Mouse (Mus musculus) intestine, postnatal 0 days (tissue): ENCODE measurements around the gene Smg5. TPM values are rescaled to one million over a fixed set of nuclear protein-coding genes. Genes with fewer than 3 reads are reported as not detected.

Experiments
- ATAC-seq: fragments of 200-750 bp; cut with Nextera tagmentation; 2 replicates; pipeline ENCODE4 v1.8.0; 2017; ENCODE audit warnings: mild to moderate bottlenecking, moderate TSS enrichment, moderate library complexity
- H3K27ac ChIP-seq: fragments of 300-500 bp; sonication (generic); 2 replicates; pipeline ENCODE4 v1.5.1; 2014; ENCODE audit warnings: mild to moderate bottlenecking, low read depth, low read length, moderate library complexity
- H3K27me3 ChIP-seq: fragments of 300-500 bp; sonication (generic); replicated peaks from 2 replicates; pipeline ENCODE4 v1.6.1; 2014; ENCODE audit warnings: low read length, mixed read lengths; ENCODE audit not compliant: control insufficient read depth, insufficient read depth
- H3K36me3 ChIP-seq: fragments of 300-500 bp; sonication (generic); 2 replicates; pipeline ENCODE4 v1.6.1; 2014; ENCODE audit warnings: mild to moderate bottlenecking, moderate library complexity; ENCODE audit not compliant: control insufficient read depth, insufficient read depth
- H3K4me1 ChIP-seq: fragments of 300-500 bp; sonication (generic); replicated peaks from 2 replicates; pipeline ENCODE4 v1.6.1; 2014; ENCODE audit warnings: antibody characterized with exemption, low read length, mixed read lengths; ENCODE audit not compliant: control insufficient read depth, insufficient read depth
- H3K4me2 ChIP-seq: fragments of 300-500 bp; sonication (generic); replicated peaks from 2 replicates; pipeline ENCODE4 v1.6.1; 2014; ENCODE audit warnings: low read depth, mild to moderate bottlenecking, moderate library complexity
- H3K4me3 ChIP-seq: fragments of 300-500 bp; sonication (generic); 2 replicates; pipeline ENCODE4 v1.5.1; 2014; ENCODE audit warnings: low read depth, low read length
- H3K9ac ChIP-seq: fragments of 300-500 bp; sonication (generic); 2 replicates; pipeline ENCODE4 v1.6.1; 2014; ENCODE audit warnings: mild to moderate bottlenecking, low read depth, low read length
- H3K9me3 ChIP-seq: fragments of 300-500 bp; sonication (generic); 2 replicates; pipeline ENCODE4 v1.6.1; 2016; ENCODE audit warnings: mixed run types; ENCODE audit not compliant: control insufficient read depth
- CTCF ChIP-seq: sonication (generic); IDR thresholded peaks from 2 replicates; pipeline ENCODE4 v1.5.1; 2016; ENCODE audit warnings: low read depth, mild to moderate bottlenecking, control low read depth, antibody characterized with exemption, moderate library complexity
- WGBS: fragments of 180-500 bp; shearing (Covaris S2); extraction: QIAGEN DNeasy Blood & Tissue Kit; methylation state at CpG from one replicate; pipeline ENCODE4 v1.1.7; 2014; 5-methylcytosine and 5-hydroxymethylcytosine counted together
- polyA plus RNA-seq: library from polyadenylated mRNA; unstranded; fragments of >200 nt; fragmentation: Nextera tagmentation; extraction: Ambion mirVana; gene quantifications from 2 replicates; pipeline ENCODE4 v1.2.1, GENCODE M21; 2015

Smg5 gene
- polyA plus RNA-seq, 1 experiment from 2014 or later = 12.6 TPM

DNA sequence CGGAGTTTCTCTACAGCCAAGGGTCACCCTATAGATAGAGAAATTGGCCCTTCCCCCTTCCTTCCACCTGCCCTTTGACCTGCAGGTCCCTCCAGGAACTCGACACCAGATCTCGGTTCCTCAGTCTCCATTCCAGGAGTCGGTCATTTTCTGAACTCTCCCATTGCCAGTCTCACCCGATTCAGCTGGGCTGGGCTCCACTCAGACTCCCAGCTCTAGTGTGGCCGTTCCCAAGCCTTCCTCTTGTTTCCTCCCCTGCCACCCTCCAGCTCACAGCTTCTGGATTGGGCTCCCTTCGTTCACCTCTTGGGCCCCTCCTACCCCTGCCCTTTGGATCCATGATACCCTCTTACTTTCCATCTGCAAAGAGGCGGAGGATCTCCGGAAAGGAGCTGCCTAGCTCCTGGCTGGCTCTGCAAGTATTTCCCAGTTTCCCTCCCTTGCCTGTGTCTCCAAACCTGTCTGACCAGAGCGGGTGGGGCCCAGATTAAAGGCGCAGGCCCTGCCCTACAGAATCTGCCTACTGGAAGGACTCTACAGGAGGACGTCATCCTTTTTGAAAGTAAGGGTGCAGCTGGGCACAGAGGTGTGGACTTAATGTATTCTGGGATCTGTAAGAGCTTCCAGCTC, 1.9 kb upstream of the Smg5 start:
- H3K27me3 ChIP-seq = no peaks in the 10 kb centered on the region
- no peak for TF ChIP-seq CTCF
- H3K36me3 ChIP-seq = peaks cover 7% of the 10 kb centered on the region
- no peaks in the 10 kb centered on the region for H3K4me1 ChIP-seq
- peak; percentile 68 for ATAC-seq
- H3K9me3 ChIP-seq = no peaks in the 10 kb centered on the region
- peak overlapping the region; percentile 71 for H3K4me2 ChIP-seq
- H3K9ac ChIP-seq = peak overlapping the region; percentile 24; the same call in 1 of the 2 replicates
- H3K4me3 ChIP-seq = peak overlapping the region; percentile 86
- peak overlapping the region; percentile 84 for H3K27ac ChIP-seq
- 24% methylated on average over 12 of the region's 12 CpGs for WGBS

DNA sequence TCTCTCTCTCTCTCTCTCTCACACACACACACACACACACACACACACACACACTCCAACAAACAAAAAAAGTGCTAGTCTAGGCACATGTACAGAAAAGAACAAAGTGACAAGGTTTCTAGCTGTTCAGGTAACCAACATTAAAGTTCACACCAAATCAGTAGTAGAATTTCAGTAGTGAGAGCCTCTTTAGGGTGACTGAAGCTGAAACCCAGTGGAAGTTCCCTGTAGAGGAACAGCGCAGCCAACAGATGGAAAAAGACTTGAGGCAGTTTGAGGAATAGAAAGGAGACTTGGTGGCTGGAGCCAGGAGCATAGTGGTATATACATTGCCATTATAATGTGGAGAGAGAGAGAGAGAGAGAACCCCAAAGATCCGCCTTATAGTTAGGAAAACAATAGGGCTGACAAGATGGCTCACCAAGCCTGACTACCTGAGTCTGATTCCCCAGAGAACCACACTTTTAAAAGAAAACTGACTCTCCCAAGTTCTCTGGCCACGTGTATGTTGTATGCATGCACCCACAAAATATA, 1.1 kb upstream of the Smg5 start:
- H3K4me1 ChIP-seq = no peaks in the 10 kb centered on the region
- ATAC-seq = no peak
- H3K27me3 ChIP-seq = no peaks in the 10 kb centered on the region
- H3K27ac ChIP-seq = peak overlapping the region; percentile 88
- peak overlapping the region; percentile 84 for H3K9ac ChIP-seq
- H3K9me3 ChIP-seq = no peaks in the 10 kb centered on the region
- peak overlapping the region; percentile 86 for H3K4me3 ChIP-seq
- peak overlapping the region; percentile 71 for H3K4me2 ChIP-seq
- no peaks in the 10 kb centered on the region; the same call in 1 of the 2 replicates for H3K36me3 ChIP-seq
- WGBS = 26% methylated on average over 3 of the region's 3 CpGs
- TF ChIP-seq CTCF = no peak

DNA sequence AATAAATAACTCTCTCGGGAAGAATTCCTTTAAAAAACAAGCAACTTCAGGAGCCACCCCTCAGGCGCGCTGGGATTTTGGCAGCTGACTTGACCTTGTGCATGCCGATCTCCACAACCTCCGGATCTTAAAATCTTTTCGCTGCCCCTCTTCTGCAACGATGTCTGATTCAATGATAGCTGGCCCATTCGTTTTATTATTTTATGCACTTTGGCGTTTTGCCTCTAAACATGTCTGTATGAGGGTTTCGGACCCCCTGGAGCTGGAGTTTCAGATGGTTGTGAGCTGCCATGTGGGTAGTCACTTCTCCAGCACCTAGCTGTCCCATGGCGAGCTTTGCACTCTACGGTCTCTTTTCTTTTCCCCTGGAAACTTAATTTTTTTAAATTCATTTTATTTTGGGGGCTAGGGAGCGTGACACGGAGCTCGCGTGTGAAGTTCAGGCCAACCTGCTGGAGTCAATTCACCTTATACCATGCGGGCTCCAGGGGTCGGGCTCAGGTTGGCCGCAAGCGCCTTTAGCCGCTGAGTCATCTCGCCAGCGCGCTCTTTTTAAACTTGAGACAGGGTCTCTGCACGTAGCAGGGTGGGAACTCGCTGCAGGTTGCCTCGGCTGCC, 515 bp upstream of the Smg5 start:
- Histone ChIP-seq H3K4me1 (no peaks in the 10 kb centered on the region), H3K9me3 (no peaks in the 10 kb centered on the region)
- no peak for TF ChIP-seq CTCF

DNA sequence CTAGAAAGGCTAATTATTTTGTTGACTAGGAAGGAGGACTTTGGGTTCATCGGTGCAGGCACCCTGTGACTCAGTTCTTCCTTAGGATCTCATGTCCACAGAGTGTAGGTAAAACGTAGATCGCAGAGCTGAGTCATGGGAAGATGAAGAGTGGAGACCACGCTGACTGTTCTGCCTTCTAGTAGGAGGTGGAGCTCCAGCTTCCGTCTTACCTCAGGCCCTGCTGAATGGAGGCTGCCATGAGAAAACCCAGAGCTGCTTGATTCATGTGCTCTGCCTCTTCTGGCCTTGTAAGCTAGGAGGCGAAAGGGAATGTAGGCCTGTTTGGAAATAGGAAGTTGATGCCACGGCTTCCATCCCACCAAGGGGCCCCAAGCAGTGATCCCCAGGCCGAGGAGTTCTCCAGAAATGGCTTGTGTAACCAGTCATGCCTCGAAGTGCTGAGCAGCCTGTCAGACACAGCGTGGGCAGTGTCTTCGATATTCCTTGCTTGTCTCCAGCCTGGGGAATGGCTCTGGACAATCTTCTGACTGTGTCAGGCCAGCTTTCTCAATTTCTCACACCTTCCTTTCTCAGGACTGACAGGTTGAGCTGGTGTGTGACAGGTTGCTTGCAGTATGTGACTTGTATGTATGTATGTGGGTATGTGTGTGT, 1.4 kb downstream of the Smg5 start:
- H3K4me1 ChIP-seq = no peaks in the 10 kb centered on the region
- no peak overlapping the region for H3K9ac ChIP-seq
- 47% methylated on average over 11 of the region's 11 CpGs for WGBS
- TF ChIP-seq CTCF = no peak
- H3K4me3 ChIP-seq = peak overlapping the region; percentile 86
- H3K36me3 ChIP-seq = peaks cover 15% of the 10 kb centered on the region
- H3K27ac ChIP-seq = no peak overlapping the region; the same call in 1 of the 2 replicates
- H3K27me3 ChIP-seq = no peaks in the 10 kb centered on the region
- peak overlapping the region; percentile 71 for H3K4me2 ChIP-seq
- no peaks in the 10 kb centered on the region for H3K9me3 ChIP-seq
- no peak for ATAC-seq

More for the DNA sequence above, 515 bp upstream of the Smg5 start:
- peak overlapping the region; percentile 88 for H3K27ac ChIP-seq
- peaks cover under 1% of the 10 kb centered on the region; the same call in 1 of the 2 replicates for H3K36me3 ChIP-seq
- ATAC-seq = peak; percentile 14; the same call in 1 of the 2 replicates
- peak overlapping the region; percentile 71 for H3K4me2 ChIP-seq
- peak overlapping the region; percentile 86 for H3K4me3 ChIP-seq
- under 1% methylated on average over 27 of the region's 27 CpGs for WGBS
- H3K27me3 ChIP-seq = no peaks in the 10 kb centered on the region
- H3K9ac ChIP-seq = peak overlapping the region; percentile 84

DNA sequence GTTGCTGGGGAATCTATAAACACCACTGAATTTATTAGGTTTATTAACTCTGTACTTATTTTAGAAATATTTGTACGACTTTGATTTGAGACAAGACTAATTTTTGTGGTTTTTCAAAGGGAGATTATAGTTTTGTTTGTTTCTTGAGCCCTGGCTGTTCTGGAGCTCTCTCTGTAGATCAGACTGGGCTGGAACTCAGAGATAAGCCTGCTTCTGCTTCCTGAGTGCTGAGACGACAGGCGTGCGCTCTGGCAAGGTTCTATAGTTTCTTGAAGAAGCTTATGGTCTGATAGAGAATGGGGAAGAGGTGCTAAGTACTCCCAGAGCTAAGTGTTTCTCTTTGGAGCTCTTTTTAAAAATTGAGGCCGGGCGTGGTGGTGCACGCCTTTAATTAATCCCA, 2.3 kb downstream of the Smg5 start:
- Histone ChIP-seq H3K9ac (no peak overlapping the region), H3K9me3 (no peaks in the 10 kb centered on the region), H3K27me3 (no peaks in the 10 kb centered on the region), H3K4me2 (no peak overlapping the region), H3K4me3 (no peak overlapping the region), H3K36me3 (peaks cover 23% of the 10 kb centered on the region), H3K27ac (no peak overlapping the region), H3K4me1 (no peaks in the 10 kb centered on the region)
- no peak for ATAC-seq
- no peak for TF ChIP-seq CTCF
- WGBS = 84% methylated on average over 7 of the region's 7 CpGs

DNA sequence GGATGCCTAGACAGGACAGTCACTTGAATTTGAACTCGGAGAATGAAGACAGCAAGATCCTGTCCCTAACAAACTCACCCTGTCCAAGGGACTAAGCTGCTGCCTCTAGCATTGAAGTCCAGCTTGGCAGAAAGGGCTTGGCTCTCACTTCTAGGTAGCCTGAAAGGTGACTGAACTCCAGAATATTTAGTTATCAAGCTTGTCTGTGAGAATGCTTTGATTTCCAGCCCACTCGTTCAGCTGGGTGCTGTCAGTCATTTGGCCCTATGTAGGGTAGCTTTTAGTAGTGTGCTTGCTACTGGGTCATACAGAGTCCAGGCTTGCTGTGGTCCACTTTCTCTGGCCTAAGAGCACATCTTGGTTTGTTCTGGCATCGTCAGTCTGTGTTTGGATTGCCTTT, 2.9 kb downstream of the Smg5 start:
- Histone ChIP-seq H3K27me3 (no peaks in the 10 kb centered on the region), H3K4me2 (no peak overlapping the region), H3K4me3 (no peak overlapping the region), H3K4me1 (no peaks in the 10 kb centered on the region), H3K27ac (no peak overlapping the region), H3K9me3 (no peaks in the 10 kb centered on the region), H3K36me3 (peaks cover 30% of the 10 kb centered on the region), H3K9ac (no peak overlapping the region)
- 63% methylated on average over 3 of the region's 3 CpGs for WGBS
- TF ChIP-seq CTCF = no peak
- ATAC-seq = no peak
